Mouse (Mus musculus) gastrocnemius, postnatal 14 days (tissue): ENCODE measurements at regions not wholly inside any gene's neighbourhood (a gene's known extent, or its start where the extent isn't known, plus 50 kb on each side); places are given as distances from the start of the nearest gene placed in this dataset.
A peak's percentile ranks its signal among the peaks of the same experiment; 100 is the strongest.

ENCODE experiments used
- DNase-seq: peaks from one replicate; pipeline ENCODE4 v3.0.0; 2021; ENCODE audit warnings: mixed read lengths
- intact Hi-C: fragments of 180-260 bp; cut with DNase I; formaldehyde crosslinking; loops from one replicate; pipeline ENCODE4 v1.15.1; 2025; ENCODE audit warnings: low total_unique reads

GRCm38 (mm10) chr8:89679551-89679950, 635.6 kb upstream of the Sall1 start:
- no peak for DNase-seq
- intact Hi-C loops = no loop called here

GRCm38 (mm10) chr8:89677266-89677665, 633.3 kb upstream of the Sall1 start:
- intact Hi-C loops = no loop called here
- no peak for DNase-seq

- intact Hi-C loops = no loop called here
- no peak for DNase-seq
These were observed 629.9 kb upstream of the Sall1 start for GRCm38 (mm10) chr8:89673911-89674310.

- intact Hi-C loops = no loop called here
- DNase-seq = no peak
These were observed 628.7 kb upstream of the Sall1 start for GRCm38 (mm10) chr8:89672631-89673030.

GRCm38 (mm10) chr8:89664911-89665689, 621.1 kb upstream of the Sall1 start:
- intact Hi-C loops = no loop called here
- DNase-seq = no peak

GRCm38 (mm10) chr8:89663859-89664258, 619.9 kb upstream of the Sall1 start:
- intact Hi-C loops = no loop called here
- DNase-seq = peak; percentile 18

- intact Hi-C loops = no loop called here
- DNase-seq = no peak
These were observed 615.3 kb upstream of the Sall1 start for GRCm38 (mm10) chr8:89658998-89659944.

- DNase-seq = no peak
These were observed 611.4 kb upstream of the Sall1 start for GRCm38 (mm10) chr8:89655369-89655768.

GRCm38 (mm10) chr8:89649207-89649890, 605.4 kb upstream of the Sall1 start:
- intact Hi-C loops = no loop called here
- no peak for DNase-seq

More at GRCm38 (mm10) chr8:89655369-89655768, 611.4 kb upstream of the Sall1 start:
- intact Hi-C loops = no loop called here

GRCm38 (mm10) chr8:89646946-89647345, 603.0 kb upstream of the Sall1 start:
- no peak for DNase-seq
- intact Hi-C loops = no loop called here

GRCm38 (mm10) chr8:89641339-89641738, 597.4 kb upstream of the Sall1 start:
- intact Hi-C loops = no loop called here
- DNase-seq = no peak

- intact Hi-C loops = no loop called here
- DNase-seq = no peak
These were observed 590.9 kb upstream of the Sall1 start for GRCm38 (mm10) chr8:89634864-89635263.

GRCm38 (mm10) chr8:89632304-89632703, 588.3 kb upstream of the Sall1 start:
- DNase-seq = no peak
- intact Hi-C loops = no loop called here

GRCm38 (mm10) chr8:89630540-89630939, 586.6 kb upstream of the Sall1 start:
- intact Hi-C loops = no loop called here
- no peak for DNase-seq

GRCm38 (mm10) chr8:89618089-89618488, 574.1 kb upstream of the Sall1 start:
- intact Hi-C loops = no loop called here
- DNase-seq = no peak

- DNase-seq = no peak
- intact Hi-C loops = no loop called here
These were observed 572.0 kb upstream of the Sall1 start for GRCm38 (mm10) chr8:89615863-89616558.

GRCm38 (mm10) chr8:89609074-89609473, 565.1 kb upstream of the Sall1 start:
- intact Hi-C loops = no loop called here
- no peak for DNase-seq

GRCm38 (mm10) chr8:89605905-89606468, 562.0 kb upstream of the Sall1 start:
- DNase-seq = no peak
- intact Hi-C loops = no loop called here

GRCm38 (mm10) chr8:89604461-89604860, 560.5 kb upstream of the Sall1 start:
- DNase-seq = no peak
- intact Hi-C loops = no loop called here
